ENCODE assay signal across 23 mouse cellular contexts in the genomic region with DNA sequence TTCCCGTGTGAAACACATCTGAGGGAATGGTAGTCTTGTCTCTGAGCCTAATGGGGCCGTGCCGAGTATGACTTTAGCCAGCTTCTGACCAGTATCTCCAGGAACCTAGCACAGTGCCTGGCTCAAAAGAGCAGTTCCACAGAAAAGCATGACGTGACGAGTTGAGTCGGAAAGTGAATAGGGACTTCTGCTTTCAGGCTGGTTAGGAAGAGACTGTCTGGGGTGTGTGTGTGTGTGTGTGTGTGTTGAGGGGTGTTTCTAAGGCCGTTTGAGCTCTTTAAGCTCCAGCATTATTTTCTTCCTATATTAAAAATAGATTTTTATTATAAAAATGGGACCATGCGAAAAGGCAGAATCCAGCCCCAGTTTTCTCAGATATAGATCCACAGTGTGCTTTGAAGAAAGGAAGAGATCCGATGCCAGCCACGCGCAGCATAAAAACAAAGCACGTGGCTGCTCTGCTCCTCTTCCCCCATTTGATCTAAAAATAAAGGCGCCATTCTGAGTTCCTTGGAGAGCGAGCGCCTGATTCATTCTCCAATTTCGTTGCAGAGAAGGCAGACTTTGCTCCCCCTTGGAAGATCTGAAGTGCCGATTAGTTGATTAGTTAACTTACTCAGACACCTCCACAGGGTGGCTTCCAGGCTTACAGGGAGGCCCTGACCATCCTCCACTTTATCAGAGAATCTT.
DNase-seq lines count a peak whose midpoint lies in the region; ATAC-seq and TF ChIP-seq lines count a peak whose summit lies in the region.
"Had no signal": no experiment of that assay in that cellular context is flagged by ENCODE, and none has a peak within 500 bp of the region (broad histone marks: within the 10 kb centered on the region; RNA-seq: fewer than 3 reads in every experiment).

No protein-coding gene starts in this region.

- H3K9me3 ChIP-seq in liver, embryonic 11.5 days (ENCODE audit: control insufficient read depth, low read length) = no peaks in the 10 kb centered on the region
- H3K9me3 ChIP-seq: embryonic facial prominence, embryonic 10.5 days; hindbrain, embryonic 15.5 days; limb, embryonic 12.5 days; liver, embryonic 15.5 days had no signal

- no peak overlapping the region for H3K4me2 ChIP-seq in liver, embryonic 11.5 days
- H3K4me2 ChIP-seq: hindbrain, embryonic 15.5 days; limb, embryonic 12.5 days; liver, embryonic 15.5 days; neural tube, embryonic 13.5 days had no signal

- H3K9ac ChIP-seq in liver, embryonic 11.5 days (ENCODE audit: low read depth, low read length) = no peak overlapping the region
- H3K9ac ChIP-seq: hindbrain, embryonic 15.5 days; limb, embryonic 12.5 days; liver, embryonic 15.5 days; neural tube, embryonic 13.5 days had no signal

- TF ChIP-seq CTCF in brain, embryonic 14.5 days (IDR thresholded peaks at IDR 0.05; ENCODE audit: borderline replicate concordance, extremely low read depth, insufficient read depth, insufficient read length) = no peak
- no peak for TF ChIP-seq CTCF in olfactory bulb, adult 2 months (IDR thresholded peaks at IDR 0.05; ENCODE audit: insufficient read depth, low read depth, low read length)
- TF ChIP-seq CTCF in cerebellum, adult 2 months (IDR thresholded peaks at IDR 0.05; ENCODE audit: borderline replicate concordance, insufficient read depth, low read depth, low read length) = no peak

- H3K4me3 ChIP-seq in olfactory bulb, adult 2 months (ENCODE audit: insufficient read depth, low read depth, low read length) = no peak overlapping the region
- H3K4me3 ChIP-seq in cerebellum, adult 2 months (replicated peaks; ENCODE audit: insufficient read depth, low read depth, low read length) = no peak overlapping the region
- no peak overlapping the region for H3K4me3 ChIP-seq in liver, embryonic 11.5 days (ENCODE audit: low read depth, low read length)
- H3K4me3 ChIP-seq: embryonic facial prominence, embryonic 10.5 days; erythroblast, embryonic 14.5 days; hindbrain, embryonic 15.5 days; limb, embryonic 12.5 days; liver, embryonic 15.5 days; megakaryocyte, embryonic 14.5 days; neural tube, embryonic 13.5 days had no signal

- no peak for TF ChIP-seq POLR2A in brain, embryonic 14.5 days (IDR thresholded peaks at IDR 0.05; ENCODE audit: borderline replicate concordance, extremely low read depth, insufficient read depth, insufficient read length, poor library complexity, severe bottlenecking)
- no peak for TF ChIP-seq POLR2A in olfactory bulb, adult 2 months (IDR thresholded peaks at IDR 0.05; ENCODE audit: insufficient read depth, low read depth, low read length)
- no peak for TF ChIP-seq POLR2A in cerebellum, adult 2 months (IDR thresholded peaks at IDR 0.05; ENCODE audit: borderline replicate concordance, insufficient read depth, low read length)

- peak overlapping the region; percentile 43 for H3K27ac ChIP-seq in olfactory bulb, adult 2 months (ENCODE audit: insufficient read depth, low read depth, low read length)
- no peak overlapping the region for H3K27ac ChIP-seq in cerebellum, adult 2 months (ENCODE audit: insufficient read depth, low read length)
- no peak overlapping the region for H3K27ac ChIP-seq in liver, embryonic 11.5 days (ENCODE audit: low read depth, low read length)
- H3K27ac ChIP-seq: embryonic facial prominence, embryonic 10.5 days; hindbrain, embryonic 15.5 days; limb, embryonic 12.5 days; liver, embryonic 15.5 days; neural tube, embryonic 13.5 days had no signal

- DNase-seq in brain, adult 2 months (ENCODE audit: low read depth, low spot score) = peak; percentile 94
- peak; percentile 39 for DNase-seq in brain, embryonic 14.5 days (ENCODE audit: low read depth)
- DNase-seq in layer of hippocampus, adult 9-10 months (ENCODE audit: low spot score) = peak; percentile 42
- DNase-seq in ovary, adult 18-20 months (ENCODE audit: low spot score) = no peak
- no peak for DNase-seq in spleen, postnatal 10 days (ENCODE audit: low spot score in 2 of 2)
- no peak for DNase-seq in cerebellum, adult 2 months
- DNase-seq in liver, embryonic 11.5 days (ENCODE audit: low spot score) = no peak
- DNase-seq: adrenal gland, postnatal 14 days; cerebellum, postnatal 14 days; heart, postnatal 10 days; kidney, adult 18-20 months; kidney, postnatal 25 days; lung, postnatal 10 days; retina, postnatal 1 day; thymus, postnatal 14 days had no signal

- H3K36me3 ChIP-seq in liver, embryonic 11.5 days (ENCODE audit: control insufficient read depth, insufficient read depth, low read length) = no peaks in the 10 kb centered on the region
- H3K36me3 ChIP-seq: embryonic facial prominence, embryonic 10.5 days; hindbrain, embryonic 15.5 days; limb, embryonic 12.5 days; liver, embryonic 15.5 days; neural tube, embryonic 13.5 days had no signal

- WGBS in olfactory bulb, adult 2 months = 30% methylated on average over 17 of the region's 17 CpGs
- 72% methylated on average over 17 of the region's 17 CpGs for WGBS in cerebellum, adult 2 months
- 71% methylated on average over 17 of the region's 17 CpGs for WGBS in liver, embryonic 11.5 days

- H3K27me3 ChIP-seq in cerebellum, adult 2 months (ENCODE audit: control insufficient read depth, insufficient read depth, low read length) = no peaks in the 10 kb centered on the region
- H3K27me3 ChIP-seq in liver, embryonic 11.5 days (replicated peaks; ENCODE audit: control insufficient read depth, insufficient read depth, low read length) = no peaks in the 10 kb centered on the region
- H3K27me3 ChIP-seq: hindbrain, embryonic 15.5 days; limb, embryonic 12.5 days; megakaryocyte, embryonic 14.5 days; neural tube, embryonic 13.5 days had no signal

- ATAC-seq in liver, embryonic 11.5 days (replicated peaks; ENCODE audit: low FRiP score) = no peak

- H3K4me1 ChIP-seq in olfactory bulb, adult 2 months (ENCODE audit: control insufficient read depth, insufficient read depth, low read length) = peaks cover 18% of the 10 kb centered on the region
- peaks cover 4% of the 10 kb centered on the region; the same call in 1 of the 2 replicates for H3K4me1 ChIP-seq in cerebellum, adult 2 months (ENCODE audit: control insufficient read depth, insufficient read depth, low read length)
- H3K4me1 ChIP-seq in liver, embryonic 11.5 days (replicated peaks; ENCODE audit: control insufficient read depth, insufficient read depth, low read length) = no peaks in the 10 kb centered on the region
- H3K4me1 ChIP-seq: limb, embryonic 12.5 days; liver, embryonic 15.5 days; megakaryocyte, embryonic 14.5 days had no signal

Comparison
In these comparisons a context has a peak if more than half of its experiments do, and no peak if none do; other contexts are left out.
1. DNase-seq: peak in brain, adult 2 months (single experiment), brain, embryonic 14.5 days (single experiment) and layer of hippocampus, adult 9-10 months (single experiment); none in ovary, adult 18-20 months (single experiment), spleen, postnatal 10 days (0 of 2), cerebellum, adult 2 months (0 of 2) and liver, embryonic 11.5 days (single experiment).